Mouse (Mus musculus): ENCODE data around the gene Hmg20a.

- TF ChIP-seq POLR2A (IDR thresholded peaks at IDR 0.05; ENCODE audit: low read depth, low read length) (no peak), CTCF (IDR thresholded peaks at IDR 0.05; ENCODE audit: borderline replicate concordance, insufficient read depth, low read length) (no peak)
Measured at GRCm38 (mm10) chr9:56460987-56461386, 42.6 kb downstream of the Hmg20a start.
